Mouse (Mus musculus): ENCODE measurements around the gene Commd6. TPM values are rescaled to one million over a fixed set of nuclear protein-coding genes. Genes with fewer than 3 reads are reported as not detected.
"Not testable (repeated sequence)": the region's sequence is repeated elsewhere in the genome, so short reads cannot be mapped to it uniquely, and the experiment has no call there.

Gene Commd6
- total RNA-seq, 2 experiments from 2014 or later = 35.0 to 37.7 TPM

GRCm38 (mm10) chr14:101608519-101609368 is 31.7 kb downstream of the Commd6 start, which contains the start of gene Tbc1d4:
Gene Tbc1d4, minus strand, starts transcription at chr14:101609191.
- peak; percentile 84 for DNase-seq

GRCm38 (mm10) chr14:101607631-101608518 is 32.6 kb downstream of the Commd6 start:
- peak; percentile 26 for DNase-seq

- DNase-seq = no peak
Observed at GRCm38 (mm10) chr14:101605843-101606242, 34.6 kb downstream of the Commd6 start.

DNA sequence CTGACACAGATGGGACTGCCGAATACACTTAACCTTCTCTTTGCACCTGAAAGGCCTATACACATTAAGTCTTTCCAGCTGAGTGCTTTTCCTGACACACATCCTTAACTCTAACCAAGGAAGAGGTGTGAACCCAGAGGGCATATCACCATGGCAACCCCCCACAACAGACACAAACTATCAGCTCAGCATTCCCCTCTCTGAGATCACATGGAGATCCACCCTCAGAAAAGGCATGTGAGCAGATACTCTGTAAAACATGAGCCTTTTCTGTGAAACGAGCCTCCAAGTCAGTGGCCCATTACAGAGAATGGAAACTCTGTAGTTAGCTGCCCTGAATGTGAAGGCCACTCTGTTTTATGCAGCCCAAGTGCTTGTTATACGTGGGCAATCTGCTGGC is 37.6 kb downstream of the Commd6 start:
- no peak for DNase-seq

GRCm38 (mm10) chr14:101597096-101597715 is 43.3 kb downstream of the Commd6 start:
- no peak for DNase-seq

DNA sequence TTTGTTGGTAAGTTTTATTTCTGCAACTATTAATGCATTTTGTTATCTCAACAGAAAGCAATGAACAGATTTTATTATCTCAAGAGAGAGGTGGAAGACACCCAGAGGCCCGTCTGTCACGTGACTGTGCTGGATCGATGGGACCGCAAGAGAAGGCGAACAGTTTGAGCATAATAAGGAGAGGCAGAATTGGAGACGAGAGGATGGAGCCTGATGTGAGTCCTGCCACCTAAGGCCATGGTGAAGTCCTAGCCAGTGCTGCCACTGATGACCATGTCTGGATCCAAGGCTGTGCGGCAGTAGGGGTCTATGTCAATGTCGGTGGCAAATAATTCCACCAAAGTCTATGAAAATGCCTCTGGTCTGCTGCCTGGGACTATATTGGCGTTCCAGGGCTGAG is 43.8 kb downstream of the Commd6 start:
- no peak for DNase-seq

DNA sequence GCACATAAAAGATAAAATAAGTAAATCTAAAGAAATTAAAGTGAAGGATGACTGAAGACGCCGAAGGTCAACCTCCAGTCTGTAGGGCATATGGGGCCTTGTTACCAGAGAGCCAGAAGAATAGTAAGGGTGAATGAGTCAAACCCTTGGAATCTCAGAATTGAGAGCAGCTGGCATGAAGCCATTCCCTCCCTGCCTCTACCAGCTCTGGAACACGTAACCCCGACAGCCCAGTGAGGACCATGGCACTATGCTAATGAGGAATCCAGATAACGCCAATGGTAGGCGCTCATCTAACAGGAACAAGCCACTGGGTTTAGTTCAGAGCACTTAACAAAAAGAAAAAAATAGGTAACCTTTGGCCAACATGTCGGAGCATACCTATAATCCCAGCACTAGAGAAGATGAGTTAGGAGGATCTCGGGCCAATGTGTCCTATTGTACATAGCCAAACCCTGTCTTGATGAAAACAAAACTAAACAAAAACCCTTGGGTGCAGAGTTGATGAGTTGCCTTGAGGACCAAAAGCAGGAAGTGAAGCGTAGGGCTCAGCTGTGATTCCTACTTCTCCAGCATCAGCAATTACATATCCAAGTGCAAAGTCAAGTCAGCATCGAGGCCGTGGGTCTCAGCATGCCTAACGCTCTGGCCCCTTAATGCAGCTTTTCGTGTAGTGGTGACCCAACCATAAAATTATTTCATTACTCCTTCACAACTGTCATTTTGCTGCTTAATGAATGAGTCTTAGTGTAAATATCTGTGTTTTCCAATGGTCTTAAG is 45.0 kb downstream of the Commd6 start:
- no peak for DNase-seq

DNA sequence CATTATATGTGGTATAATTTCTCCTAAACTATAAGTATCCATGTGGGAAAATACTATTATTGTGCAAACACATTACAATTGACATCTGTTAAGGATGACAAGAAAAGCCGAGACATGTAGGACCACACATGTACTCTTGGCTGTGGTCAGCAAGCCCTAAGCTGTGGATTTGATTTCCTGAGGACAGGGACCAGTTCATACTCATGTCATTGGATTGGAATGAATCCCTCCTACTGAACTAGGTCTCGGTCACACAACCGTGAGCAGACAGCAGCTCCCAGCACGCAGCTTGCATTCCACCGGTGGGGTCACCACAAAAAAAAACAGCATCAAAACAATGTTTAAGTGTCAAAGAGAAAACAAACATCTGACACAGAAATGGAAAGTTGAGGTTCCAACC is 46.5 kb downstream of the Commd6 start:
- no peak for DNase-seq

DNA sequence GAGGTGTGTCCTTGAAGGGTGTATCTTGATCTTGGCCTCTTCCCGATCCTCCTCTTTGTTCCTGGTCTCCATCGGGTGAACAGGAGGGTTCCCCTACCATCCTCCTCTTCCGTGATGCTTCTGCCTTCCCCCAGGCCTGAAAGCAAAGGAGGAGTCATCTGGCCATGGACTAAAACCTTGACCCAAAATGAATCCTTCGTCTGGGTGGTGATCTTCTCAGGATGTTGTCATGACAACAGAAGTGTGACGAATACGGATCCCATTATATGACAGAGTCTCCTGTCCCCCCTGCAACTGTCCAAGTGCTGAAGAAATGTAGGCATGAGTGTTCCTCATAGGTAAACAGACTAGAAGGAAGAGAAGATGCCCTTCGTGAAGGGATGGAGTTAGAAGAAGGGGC is 47.1 kb downstream of the Commd6 start:
- no peak for DNase-seq

GRCm38 (mm10) chr14:101591101-101591500 is 49.4 kb downstream of the Commd6 start:
- peak; percentile 19 for DNase-seq

- DNase-seq = not testable (repeated sequence)
Observed at GRCm38 (mm10) chr14:101588209-101588991, 52.1 kb downstream of the Commd6 start.

- DNase-seq = not testable (repeated sequence)
Observed at GRCm38 (mm10) chr14:101587366-101588040, 53.0 kb downstream of the Commd6 start.

- peak; percentile 17 for DNase-seq
Observed at GRCm38 (mm10) chr14:101586096-101586495, 54.4 kb downstream of the Commd6 start.

Other genes starting within 250 kb of the Commd6 start
- 10 to 100 TPM; 36.8 to 39.9 TPM for gene Tbc1d4, start 31.5 kb downstream of the Commd6 start, total RNA-seq (2021)
- 10 to 100 TPM; 33.9 to 35.3 TPM for gene Uchl3, start 13.3 kb upstream of the Commd6 start, total RNA-seq (2021)
- gene Gm9922, start 89.1 kb upstream of the Commd6 start, total RNA-seq (2021) = 1 to 10 TPM; 1.7 TPM
- gene Lmo7, start 89.3 kb upstream of the Commd6 start, total RNA-seq (2021) = 100 to 1,000 TPM; 490 to 502 TPM